Mouse (Mus musculus): Measurements from ENCODE around the gene Hoxa3. TPM values are rescaled to one million over a fixed set of nuclear protein-coding genes. Genes with fewer than 3 reads are reported as not detected.
A peak's percentile ranks its signal among the peaks of the same experiment; 100 is the strongest.

Hoxa3 gene
- polyA plus RNA-seq, 1 experiment from 2014 or later = 2.2 TPM

- 5% methylated on average over 25 of the region's 25 CpGs for WGBS
- Histone ChIP-seq H3K9me3 (no peaks in the 10 kb centered on the region), H3K36me3 (peaks cover 1% of the 10 kb centered on the region; the same call in 1 of the 2 replicates), H3K9ac (no peak within 1 kb of the TSS), H3K4me2 (peak within 1 kb of the TSS; percentile 40), H3K27me3 (peaks cover 75% of the 10 kb centered on the region), H3K4me1 (peaks cover 36% of the 10 kb centered on the region), H3K4me3 (peak within 1 kb of the TSS; percentile 30), H3K27ac (no peak within 1 kb of the TSS)
- ATAC-seq (ENCODE audit: insufficient number of reproducible peaks, low FRiP score, low TSS enrichment, low read depth) = no peak
Measured at GRCm38 (mm10) chr6:52164626-52165440, 48.3 kb downstream of the Hoxa3 start, which contains the start of gene Hoxa2. Gene Hoxa2, minus strand, starts transcription at chr6:52164831.

- WGBS = 5% methylated on average over 33 of the region's 39 CpGs
- peak overlapping the region; percentile 30 for H3K4me3 ChIP-seq
- peaks cover 41% of the 10 kb centered on the region for H3K4me1 ChIP-seq
- peak overlapping the region; percentile 40 for H3K4me2 ChIP-seq
- no peaks in the 10 kb centered on the region for H3K9me3 ChIP-seq
- H3K27ac ChIP-seq = no peak overlapping the region
- H3K9ac ChIP-seq = no peak overlapping the region
- no peak for ATAC-seq (ENCODE audit: insufficient number of reproducible peaks, low FRiP score, low TSS enrichment, low read depth)
- H3K36me3 ChIP-seq = no peaks in the 10 kb centered on the region
- H3K27me3 ChIP-seq = peaks cover 78% of the 10 kb centered on the region
Measured at GRCm38 (mm10) chr6:52164051-52164625, 49.0 kb downstream of the Hoxa3 start.

GRCm38 (mm10) chr6:52163366-52164031, 49.6 kb downstream of the Hoxa3 start:
- H3K27ac ChIP-seq = no peak overlapping the region
- H3K9ac ChIP-seq = no peak overlapping the region
- H3K36me3 ChIP-seq = no peaks in the 10 kb centered on the region
- no peak for ATAC-seq (ENCODE audit: insufficient number of reproducible peaks, low FRiP score, low TSS enrichment, low read depth)
- H3K27me3 ChIP-seq = peaks cover 80% of the 10 kb centered on the region
- peak overlapping the region; percentile 30; the same call in 1 of the 2 replicates for H3K4me3 ChIP-seq
- H3K4me2 ChIP-seq = peak overlapping the region; percentile 40; the same call in 1 of the 2 replicates
- no peaks in the 10 kb centered on the region for H3K9me3 ChIP-seq
- peaks cover 44% of the 10 kb centered on the region for H3K4me1 ChIP-seq
- WGBS = 29% methylated on average over 17 of the region's 17 CpGs

- H3K4me3 ChIP-seq = peak overlapping the region; percentile 9; the same call in 1 of the 2 replicates
- H3K27me3 ChIP-seq = peaks cover 80% of the 10 kb centered on the region
Measured at GRCm38 (mm10) chr6:52162611-52163365, 50.3 kb downstream of the Hoxa3 start.

GRCm38 (mm10) chr6:52162093-52162380, 51.1 kb downstream of the Hoxa3 start:
- Histone ChIP-seq H3K27ac (no peak overlapping the region), H3K27me3 (peaks cover 81% of the 10 kb centered on the region), H3K9ac (no peak overlapping the region), H3K9me3 (no peaks in the 10 kb centered on the region), H3K4me3 (no peak overlapping the region), H3K36me3 (no peaks in the 10 kb centered on the region), H3K4me1 (peaks cover 53% of the 10 kb centered on the region), H3K4me2 (no peak overlapping the region)
- no peak for ATAC-seq (ENCODE audit: insufficient number of reproducible peaks, low FRiP score, low TSS enrichment, low read depth)
- 68% methylated on average over 1 of the region's 1 CpGs for WGBS

More at GRCm38 (mm10) chr6:52162611-52163365, 50.3 kb downstream of the Hoxa3 start:
- no peak for ATAC-seq (ENCODE audit: insufficient number of reproducible peaks, low FRiP score, low TSS enrichment, low read depth)
- WGBS = 63% methylated on average over 14 of the region's 14 CpGs
- Histone ChIP-seq H3K36me3 (no peaks in the 10 kb centered on the region), H3K4me2 (0 out of 2 replicates have a peak overlapping the region, but pooled peaks have one; percentile 7), H3K9ac (no peak overlapping the region), H3K4me1 (peaks cover 49% of the 10 kb centered on the region), H3K9me3 (no peaks in the 10 kb centered on the region), H3K27ac (no peak overlapping the region)

- no peak for ATAC-seq (ENCODE audit: insufficient number of reproducible peaks, low FRiP score, low TSS enrichment, low read depth)
- H3K27me3 ChIP-seq = peaks cover 81% of the 10 kb centered on the region
- H3K36me3 ChIP-seq = no peaks in the 10 kb centered on the region
- WGBS = 31% methylated on average over 8 of the region's 8 CpGs
- H3K4me1 ChIP-seq = peaks cover 53% of the 10 kb centered on the region
- no peak overlapping the region for H3K27ac ChIP-seq
- no peak overlapping the region for H3K4me3 ChIP-seq
- H3K4me2 ChIP-seq = peak overlapping the region; percentile 5; the same call in 1 of the 2 replicates
- no peaks in the 10 kb centered on the region for H3K9me3 ChIP-seq
- H3K9ac ChIP-seq = no peak overlapping the region
Measured at GRCm38 (mm10) chr6:52161336-52162092, 51.6 kb downstream of the Hoxa3 start.

GRCm38 (mm10) chr6:52160511-52161335, 52.4 kb downstream of the Hoxa3 start:
- Histone ChIP-seq H3K9me3 (no peaks in the 10 kb centered on the region), H3K4me1 (peaks cover 50% of the 10 kb centered on the region), H3K27me3 (peaks cover 81% of the 10 kb centered on the region), H3K9ac (no peak overlapping the region), H3K4me2 (peak overlapping the region; percentile 99), H3K27ac (0 out of 2 replicates have a peak overlapping the region, but pooled peaks have one; percentile 12), H3K36me3 (no peaks in the 10 kb centered on the region), H3K4me3 (peak overlapping the region; percentile 12)
- ATAC-seq (ENCODE audit: insufficient number of reproducible peaks, low FRiP score, low TSS enrichment, low read depth) = no peak
- WGBS = 8% methylated on average over 30 of the region's 30 CpGs

- Histone ChIP-seq H3K4me1 (peaks cover 44% of the 10 kb centered on the region), H3K9ac (no peak overlapping the region)
Measured at GRCm38 (mm10) chr6:52159979-52160378, 53.2 kb downstream of the Hoxa3 start.

GRCm38 (mm10) chr6:52159164-52159761, 53.9 kb downstream of the Hoxa3 start:
- no peaks in the 10 kb centered on the region for H3K36me3 ChIP-seq
- peak overlapping the region; percentile 72 for H3K4me3 ChIP-seq
- H3K4me1 ChIP-seq = peaks cover 38% of the 10 kb centered on the region
- peak overlapping the region; percentile 33; the same call in 1 of the 2 replicates for H3K27ac ChIP-seq
- H3K9ac ChIP-seq = no peak overlapping the region
- H3K9me3 ChIP-seq = no peaks in the 10 kb centered on the region
- 17% methylated on average over 12 of the region's 12 CpGs for WGBS
- peak overlapping the region; percentile 99 for H3K4me2 ChIP-seq
- no peak for ATAC-seq (ENCODE audit: insufficient number of reproducible peaks, low FRiP score, low TSS enrichment, low read depth)
- H3K27me3 ChIP-seq = peaks cover 86% of the 10 kb centered on the region

More at GRCm38 (mm10) chr6:52159979-52160378, 53.2 kb downstream of the Hoxa3 start:
- 22% methylated on average over 9 of the region's 9 CpGs for WGBS
- Histone ChIP-seq H3K36me3 (no peaks in the 10 kb centered on the region), H3K27me3 (peaks cover 84% of the 10 kb centered on the region), H3K9me3 (no peaks in the 10 kb centered on the region), H3K4me3 (0 out of 2 replicates have a peak overlapping the region, but pooled peaks have one; percentile 12), H3K4me2 (peak overlapping the region; percentile 99), H3K27ac (no peak overlapping the region)
- no peak for ATAC-seq (ENCODE audit: insufficient number of reproducible peaks, low FRiP score, low TSS enrichment, low read depth)
